Mouse (Mus musculus) liver, embryonic 14 days (tissue): ENCODE results near the gene Zfp59. TPM values are rescaled to one million over a fixed set of nuclear protein-coding genes. Genes with fewer than 3 reads are reported as not detected.

Experiments used
- polyA plus RNA-seq: library from polyadenylated mRNA; depleted of rRNA; stranded (reverse); fragments of >200 nt; gene quantifications from 2 replicates; pipeline ENCODE4 v1.2.3, GENCODE M21; 2012; rRNA removed

Zfp59 gene
- polyA plus RNA-seq, result 0.80 and 0.95 TPM in 2 replicates

DNA sequence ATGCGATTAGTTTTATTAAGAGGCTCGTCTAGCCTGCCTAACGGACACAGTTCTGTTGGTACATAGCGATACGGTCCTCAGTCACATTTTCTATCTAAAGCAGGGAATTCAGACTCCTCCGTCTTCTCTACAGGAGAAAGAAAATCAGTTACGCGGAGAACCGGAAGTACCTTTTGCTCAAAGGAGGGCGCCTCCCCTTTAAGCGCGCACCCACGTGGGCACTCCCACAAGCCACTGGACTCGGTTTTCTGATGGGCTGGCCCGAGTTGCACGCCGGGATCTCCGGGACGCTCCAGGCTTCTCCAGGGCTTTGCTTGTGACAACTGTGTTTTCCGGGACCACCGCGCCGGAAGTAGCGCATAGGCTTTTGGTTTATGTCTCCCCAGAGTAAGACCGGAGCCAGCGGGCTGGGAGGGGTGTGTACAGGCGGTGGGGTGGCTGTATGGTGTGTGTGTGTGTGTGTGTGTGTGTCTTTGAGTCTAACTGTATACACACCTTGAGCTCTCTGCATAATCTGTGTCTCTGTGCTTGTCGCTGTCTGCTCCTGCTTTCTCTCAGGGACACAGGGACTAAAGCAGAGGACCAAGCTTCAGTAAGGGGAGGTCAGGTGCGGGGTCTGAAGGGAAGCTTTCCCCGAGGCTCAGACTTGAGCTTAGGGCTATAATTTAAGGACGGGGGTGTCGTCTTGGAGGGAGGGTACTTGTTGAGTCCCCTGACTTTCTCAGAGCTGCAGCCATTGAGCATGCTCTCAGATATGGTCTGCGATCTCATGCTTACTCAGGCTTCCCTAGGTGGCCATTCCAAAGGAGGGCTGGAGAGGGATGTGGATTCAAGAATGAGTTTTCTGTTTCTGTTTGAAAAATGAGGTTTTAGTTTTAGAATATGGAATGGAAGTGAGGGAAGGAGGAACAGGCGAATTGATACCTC is at the start of gene Zfp59:
Zfp59 (plus strand) TSS at position 285 of the 927 bp plus-strand sequence.

DNA sequence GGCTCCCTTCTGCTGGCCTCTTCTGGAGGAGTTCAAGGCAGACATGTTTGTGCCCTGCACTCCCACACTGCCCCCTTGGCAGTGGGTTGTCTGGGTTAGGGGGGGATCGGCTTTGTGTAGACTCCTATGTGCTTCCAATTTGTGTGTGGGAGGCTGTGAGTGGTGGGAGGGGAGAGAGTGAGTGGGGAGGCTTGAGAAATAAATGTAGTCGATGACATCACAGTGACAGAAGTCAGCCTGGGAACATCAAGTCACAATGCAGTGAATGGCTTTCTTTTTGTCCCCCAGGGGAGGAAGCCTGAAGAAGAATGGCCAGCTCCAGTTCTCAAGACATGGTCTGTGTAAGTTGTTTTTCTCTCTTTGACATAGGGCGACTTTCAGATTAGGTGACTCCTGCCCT is 31.5 kb upstream of the Zfp59 start, which contains the start of gene Zfp626:
Zfp626 (plus strand) TSS at position 301 of the 400 bp plus-strand sequence.

DNA sequence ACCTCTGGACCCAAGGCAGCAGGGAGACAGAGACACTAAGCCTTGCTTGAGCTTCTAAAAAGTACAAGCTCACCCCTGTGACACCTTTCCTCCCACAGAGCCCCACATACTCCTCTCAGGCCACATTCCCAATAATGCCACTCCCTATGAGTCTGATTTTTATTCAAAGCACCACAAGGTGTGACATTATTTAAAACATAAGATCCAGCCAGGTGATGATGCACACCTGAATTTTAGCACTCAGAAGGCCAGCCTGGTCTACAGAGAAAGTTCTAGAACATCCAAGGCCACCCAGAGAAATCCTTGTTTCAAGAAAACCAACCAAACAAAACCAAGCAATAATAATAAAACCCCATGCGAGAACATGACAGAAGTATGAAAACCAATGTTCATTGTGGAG is 18.8 kb downstream of the Zfp59 start, which contains the start of gene Zfp607a:
Zfp607a (plus strand) TSS at position 301 of the 400 bp plus-strand sequence.

Other genes with a start within 250 kb of the Zfp59 start
- gene Akt2, start 247.1 kb upstream of the Zfp59 start, polyA plus RNA-seq, result 20.9 and 24.0 TPM in 2 replicates
- gene Ttc9b, start 184.7 kb upstream of the Zfp59 start, polyA plus RNA-seq, result 0.01 TPM in 1 of 2 replicates, not detected in the other
- gene Map3k10, start 164.0 kb upstream of the Zfp59 start, polyA plus RNA-seq, result 3.2 TPM in 2 replicates
- gene Zfp607b, start 149.3 kb upstream of the Zfp59 start, polyA plus RNA-seq, result 0.18 and 0.48 TPM in 2 replicates
- 1.5 and 1.8 TPM in 2 replicates for gene Zfp60, start 107.2 kb upstream of the Zfp59 start, polyA plus RNA-seq
- gene Zfp626, start 31.4 kb upstream of the Zfp59 start, polyA plus RNA-seq, result 0.97 and 1.2 TPM in 2 replicates
- 0.67 and 0.69 TPM in 2 replicates for gene Zfp607a, start 18.9 kb downstream of the Zfp59 start, polyA plus RNA-seq
- 0.49 and 0.51 TPM in 2 replicates for gene Zfp974, start 90.9 kb downstream of the Zfp59 start, polyA plus RNA-seq
- 1.5 and 1.6 TPM in 2 replicates for gene Zfp780b, start 140.6 kb downstream of the Zfp59 start, polyA plus RNA-seq
- 0.97 and 0.99 TPM in 2 replicates for gene Zfp850, start 175.5 kb downstream of the Zfp59 start, polyA plus RNA-seq
- gene Psmc4, start 211.5 kb downstream of the Zfp59 start, polyA plus RNA-seq, result 92.8 and 103 TPM in 2 replicates
- under 0.01 and 0.01 TPM in 2 replicates for gene Fcgbp, start 232.6 kb downstream of the Zfp59 start, polyA plus RNA-seq